Mouse (Mus musculus) urinary bladder, postnatal 4 days (tissue): ENCODE results near the gene Slc25a54.
A peak's percentile ranks its signal among the peaks of the same experiment; 100 is the strongest.

ENCODE experiments used
- DNase-seq, 2 experiments: peaks; one replicate each; pipeline ENCODE4 v3.0.0; 2021 to 2022; ENCODE audit warnings: low spot score in 2 of 2

The Slc25a54 gene

GRCm38 (mm10) chr3:109080169-109080568 is at the start of gene Slc25a54:
Slc25a54 (plus strand) TSS chr3:109080469.
- no peak for DNase-seq

- DNase-seq: peak in 1 of 2 experiments; percentile 26
Observed at GRCm38 (mm10) chr3:109030817-109031216, 49.5 kb upstream of the Slc25a54 start.

GRCm38 (mm10) chr3:109031626-109032025 is 48.6 kb upstream of the Slc25a54 start:
- DNase-seq: no peak

GRCm38 (mm10) chr3:109032306-109032705 is 48.0 kb upstream of the Slc25a54 start:
- DNase-seq: no peak

- no peak for DNase-seq
Observed at GRCm38 (mm10) chr3:109034411-109034810, 45.9 kb upstream of the Slc25a54 start.

GRCm38 (mm10) chr3:109040908-109041307 is 39.4 kb upstream of the Slc25a54 start:
- no peak for DNase-seq

- DNase-seq: no peak
Observed at GRCm38 (mm10) chr3:109043395-109043794, 36.9 kb upstream of the Slc25a54 start.

- no peak for DNase-seq
Observed at GRCm38 (mm10) chr3:109046428-109046827, 33.8 kb upstream of the Slc25a54 start.

GRCm38 (mm10) chr3:109047707-109048283 is 32.5 kb upstream of the Slc25a54 start:
- no peak for DNase-seq

GRCm38 (mm10) chr3:109051056-109051945 is 29.0 kb upstream of the Slc25a54 start:
- peak in 1 of 2 experiments; percentile 19 for DNase-seq

GRCm38 (mm10) chr3:109051946-109052331 is 28.3 kb upstream of the Slc25a54 start:
- DNase-seq: no peak

GRCm38 (mm10) chr3:109059903-109060302 is 20.4 kb upstream of the Slc25a54 start:
- DNase-seq: no peak

- DNase-seq: no peak
Observed at GRCm38 (mm10) chr3:109062391-109062790, 17.9 kb upstream of the Slc25a54 start.

GRCm38 (mm10) chr3:109062989-109063388 is 17.3 kb upstream of the Slc25a54 start:
- no peak for DNase-seq

GRCm38 (mm10) chr3:109084418-109084817 is 4.1 kb downstream of the Slc25a54 start:
- no peak for DNase-seq

GRCm38 (mm10) chr3:109088460-109088859 is 8.2 kb downstream of the Slc25a54 start:
- no peak for DNase-seq

GRCm38 (mm10) chr3:109104702-109105101 is 24.4 kb downstream of the Slc25a54 start:
- DNase-seq: no peak

- DNase-seq: no peak
Observed at GRCm38 (mm10) chr3:109117136-109117535, 36.9 kb downstream of the Slc25a54 start.

- no peak for DNase-seq
Observed at GRCm38 (mm10) chr3:109119562-109119961, 39.3 kb downstream of the Slc25a54 start.

GRCm38 (mm10) chr3:109119973-109120372 is 39.7 kb downstream of the Slc25a54 start:
- no peak for DNase-seq

- peak; percentile 59 to 67 for DNase-seq
Observed at GRCm38 (mm10) chr3:109122641-109123530, 42.6 kb downstream of the Slc25a54 start, which contains the start of gene Slc25a24. Slc25a24 (plus strand) TSS chr3:109123149.

- peak in 1 of 2 experiments; percentile 30 for DNase-seq
Observed at GRCm38 (mm10) chr3:109123531-109123981, 43.3 kb downstream of the Slc25a54 start.
